Mouse (Mus musculus) ovary, postnatal 36 days (tissue): ENCODE results near the gene Chd3.
"Not testable (repeated sequence)": the region's sequence is repeated elsewhere in the genome, so short reads cannot be mapped to it uniquely, and the experiment has no call there.

ENCODE experiments used
- DNase-seq: peaks from one replicate; pipeline ENCODE4 v3.0.0; 2022; ENCODE audit warnings: low spot score, mixed read lengths

Chd3 gene

DNA sequence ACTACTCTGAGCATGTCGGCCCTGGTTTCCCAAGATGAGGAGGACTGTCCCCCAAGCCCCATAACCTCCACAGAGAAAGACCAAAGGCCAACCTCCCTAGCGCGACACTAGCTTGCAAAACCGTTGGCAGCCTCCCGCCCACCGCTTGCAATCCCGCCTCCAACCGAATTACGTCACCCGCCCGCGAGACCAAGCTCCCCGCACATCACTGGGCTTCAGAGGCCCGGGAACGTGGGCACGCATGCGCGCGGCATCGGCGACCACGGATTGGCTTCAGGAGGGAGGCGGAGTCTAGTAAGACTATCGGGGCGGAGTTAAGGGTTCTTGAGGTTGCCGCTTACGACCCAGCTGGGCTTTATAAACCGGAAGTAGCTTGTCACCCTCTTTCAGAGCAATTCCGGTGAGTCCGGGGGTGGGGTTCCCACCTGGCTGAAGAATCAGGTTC, 45.5 kb downstream of the Chd3 start, which contains the start of the genes Cntrob and Trappc1:
TSS of gene Cntrob (minus strand) at position 109 of the 445 bp plus-strand sequence.
TSS of gene Trappc1 (plus strand) at position 314 of the 445 bp plus-strand sequence.
- peak; percentile 98 for DNase-seq

GRCm38 (mm10) chr11:69322693-69323471, 46.3 kb downstream of the Chd3 start:
- DNase-seq, result no peak

GRCm38 (mm10) chr11:69322010-69322409, 47.2 kb downstream of the Chd3 start:
- DNase-seq, result no peak

DNA sequence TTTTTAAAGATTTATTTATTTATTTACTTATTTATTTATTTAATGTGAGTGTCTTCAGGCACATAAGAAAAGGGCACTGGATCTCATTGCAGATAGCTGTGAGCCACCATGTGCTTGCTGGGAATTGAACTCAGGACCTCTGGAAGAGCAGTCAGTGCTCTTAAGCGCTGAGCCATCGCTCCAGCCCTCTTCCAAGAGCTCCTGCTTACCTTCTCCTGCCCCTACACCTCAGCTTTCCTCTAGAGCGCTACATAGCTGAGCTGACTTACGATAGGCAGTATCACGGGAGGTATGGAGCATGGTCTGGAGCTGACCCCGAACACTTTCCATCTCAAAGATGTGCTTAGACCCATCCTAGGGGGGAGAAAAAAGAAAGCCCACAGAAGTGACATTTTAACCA, 47.6 kb downstream of the Chd3 start:
- no peak for DNase-seq

DNA sequence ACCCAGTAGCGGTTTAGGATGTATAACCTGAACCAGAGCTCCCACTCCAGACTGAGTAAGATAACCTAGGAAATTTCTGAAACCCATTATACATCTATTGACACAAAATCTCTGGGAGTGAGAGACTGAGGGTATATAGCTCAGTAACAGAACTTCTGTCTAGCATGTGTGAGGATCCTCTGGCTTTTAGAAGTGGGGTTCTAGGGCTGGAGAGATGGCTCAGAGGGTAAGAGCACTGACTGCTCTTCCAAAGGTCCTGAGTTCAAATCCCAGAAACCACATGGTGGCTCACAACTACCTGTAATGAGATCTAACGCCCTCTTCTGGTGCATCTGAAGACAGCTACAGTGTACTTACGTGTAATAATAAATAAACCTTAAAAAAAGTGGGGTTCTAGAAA, 51.2 kb downstream of the Chd3 start:
- not testable (repeated sequence) for DNase-seq

GRCm38 (mm10) chr11:69316361-69316760, 52.8 kb downstream of the Chd3 start:
- DNase-seq, result no peak

DNA sequence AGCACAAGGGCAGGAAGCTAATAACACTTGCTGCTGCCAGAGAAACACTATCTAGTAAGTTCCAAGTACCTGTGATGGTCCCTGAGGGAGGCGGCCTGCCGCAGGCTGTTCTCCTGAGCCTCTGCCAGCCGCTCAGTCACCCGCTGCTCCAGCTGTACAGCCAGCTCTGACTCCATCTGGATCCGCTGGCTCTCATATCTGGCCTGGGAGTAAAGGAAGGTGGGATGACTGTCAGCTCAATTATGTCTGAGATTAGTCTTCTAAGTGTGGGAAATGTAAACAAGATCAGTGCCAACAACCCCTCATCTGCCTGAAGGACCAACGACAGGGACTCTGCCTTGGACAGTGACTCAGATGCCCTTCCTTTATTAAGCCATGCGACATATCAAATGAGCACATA, 57.9 kb downstream of the Chd3 start:
- no peak for DNase-seq

GRCm38 (mm10) chr11:69306039-69306438, 63.2 kb downstream of the Chd3 start:
- no peak for DNase-seq

DNA sequence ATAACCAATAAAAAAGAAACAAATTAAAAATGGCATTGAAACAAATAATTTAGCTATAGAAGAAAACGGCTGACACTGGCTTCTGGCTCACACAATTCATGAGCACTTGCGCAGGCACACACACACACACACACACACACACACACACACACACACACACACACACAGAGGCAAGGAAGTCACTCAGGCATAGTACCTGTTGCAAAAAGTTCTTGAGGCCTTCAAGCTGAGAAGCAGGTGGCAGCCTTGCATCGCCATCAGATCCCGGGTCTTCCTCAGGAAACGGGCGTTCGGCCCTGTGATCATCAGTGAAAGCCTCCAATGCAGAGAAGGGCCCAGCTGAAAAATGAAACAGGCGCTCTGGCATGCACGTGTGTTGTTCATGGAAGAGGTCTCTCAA, 63.9 kb downstream of the Chd3 start:
- DNase-seq, result no peak

GRCm38 (mm10) chr11:69302817-69303216, 66.4 kb downstream of the Chd3 start:
- no peak for DNase-seq

DNA sequence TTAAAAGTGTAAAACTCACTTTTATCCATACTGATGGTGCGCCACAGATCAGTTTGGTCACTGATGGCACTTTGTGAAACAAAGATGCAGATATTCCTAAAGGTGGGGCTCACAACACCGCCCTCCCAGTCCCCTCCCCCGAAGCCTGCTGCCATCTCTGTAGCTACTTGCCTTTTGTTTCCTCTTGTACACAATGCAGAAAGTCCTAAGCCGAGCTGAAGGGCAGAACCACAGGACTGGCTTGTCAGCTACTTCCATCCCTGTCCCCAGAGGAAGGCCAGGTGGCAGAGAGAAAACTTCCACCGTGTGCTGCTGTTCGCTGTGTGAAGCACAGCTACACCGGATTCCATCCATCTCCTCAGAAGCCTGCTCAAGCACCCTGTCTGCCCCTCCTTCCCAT, 71.0 kb downstream of the Chd3 start:
- DNase-seq, result no peak

DNA sequence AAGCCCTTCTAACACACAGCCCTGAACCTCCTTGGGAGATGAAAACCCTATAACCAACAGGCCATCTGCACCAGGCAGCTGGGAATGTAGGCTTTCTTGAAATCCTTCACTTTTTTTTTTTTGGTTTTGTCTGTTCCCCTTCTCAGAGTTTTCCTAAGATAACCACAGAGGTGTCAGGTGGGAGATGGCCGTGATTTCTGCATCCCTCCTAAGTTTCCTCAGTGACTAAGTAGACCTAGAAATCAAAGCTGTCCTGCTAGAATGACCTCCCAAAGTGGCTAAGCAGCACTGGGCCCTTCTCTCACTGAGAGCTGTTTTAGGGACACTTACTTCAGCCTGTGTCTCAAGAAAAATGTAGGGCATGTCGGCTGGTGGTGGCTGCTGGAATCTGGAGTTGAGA, 71.4 kb downstream of the Chd3 start:
- DNase-seq, result no peak

- no peak for DNase-seq
Observed at GRCm38 (mm10) chr11:69295286-69295685, 73.9 kb downstream of the Chd3 start.
